Mouse (Mus musculus): ENCODE data around the gene Kif17.

GRCm38 (mm10) chr4:138341393-138341792 is 91.2 kb downstream of the Kif17 start:
- TF ChIP-seq CTCF (IDR thresholded peaks at IDR 0.05; ENCODE audit: low read depth) (no peak), EP300 (IDR thresholded peaks at IDR 0.05; ENCODE audit: low read depth) (no peak)
